18 mouse cellular contexts compared by ENCODE assay signal in genomic region chr13:54326686-54327447, GRCm38 (mm10). TPM values are rescaled to one million over a fixed set of nuclear protein-coding genes. Genes with fewer than 3 reads are reported as not detected.
DNase-seq lines count a peak whose midpoint lies in the region; ATAC-seq and TF ChIP-seq lines count a peak whose summit lies in the region.
"Had no signal": no experiment of that assay in that cellular context is flagged by ENCODE, and none has a peak within 500 bp of the region (broad histone marks: within the 10 kb centered on the region; RNA-seq: fewer than 3 reads in every experiment).

No protein-coding gene starts in this region.

- TF ChIP-seq RAD21 in CH12.LX (IDR thresholded peaks at IDR 0.05; ENCODE audit: low read depth, low read length): no peak; the same call in none of the 2 replicates

- H3K9ac ChIP-seq in hindbrain, embryonic 16.5 days (ENCODE audit: low read depth, low read length): no peak overlapping the region
- no peak overlapping the region for H3K9ac ChIP-seq in CH12.LX (ENCODE audit: insufficient read depth, low read depth)
- no peak overlapping the region for H3K9ac ChIP-seq in hindbrain, embryonic 11.5 days (ENCODE audit: low read depth, low read length)
- no peak overlapping the region for H3K9ac ChIP-seq in midbrain, embryonic 12.5 days (replicated peaks)
- H3K9ac ChIP-seq: embryonic facial prominence, embryonic 15.5 days; liver, embryonic 14.5 days; neural tube, embryonic 12.5 days had no signal

- H3K27ac ChIP-seq in hindbrain, embryonic 10.5 days: peak overlapping the region; percentile 72
- no peak overlapping the region for H3K27ac ChIP-seq in hindbrain, embryonic 16.5 days (ENCODE audit: low read depth, low read length)
- H3K27ac ChIP-seq in CH12.LX (ENCODE audit: insufficient read depth, low read depth): no peak overlapping the region
- H3K27ac ChIP-seq in hindbrain, embryonic 11.5 days (ENCODE audit: low read depth, low read length): peak overlapping the region; percentile 51
- peak overlapping the region; percentile 76 for H3K27ac ChIP-seq in midbrain, embryonic 12.5 days (replicated peaks)
- H3K27ac ChIP-seq: embryonic facial prominence, embryonic 15.5 days; heart, adult 2 months; limb, embryonic 12.5 days; liver, embryonic 14.5 days had no signal

- H3K27me3 ChIP-seq in hindbrain, embryonic 10.5 days (ENCODE audit: insufficient read depth, poor library complexity, severe bottlenecking): no peaks in the 10 kb centered on the region
- no peaks in the 10 kb centered on the region for H3K27me3 ChIP-seq in hindbrain, embryonic 16.5 days (replicated peaks; ENCODE audit: control insufficient read depth, insufficient read depth, low read length)
- H3K27me3 ChIP-seq in CH12.LX (replicated peaks): peaks cover 63% of the 10 kb centered on the region
- H3K27me3 ChIP-seq in hindbrain, embryonic 11.5 days (ENCODE audit: control insufficient read depth, insufficient read depth, low read length): no peaks in the 10 kb centered on the region
- H3K27me3 ChIP-seq in midbrain, embryonic 12.5 days: peaks cover 11% of the 10 kb centered on the region; the same call in 1 of the 2 replicates
- H3K27me3 ChIP-seq: embryonic facial prominence, embryonic 15.5 days; neural tube, embryonic 12.5 days had no signal

- dilution Hi-C loops in CH12.LX (cut with MboI; ENCODE audit: extremely low pct_ligation_motif_present, extremely low pct_unique_long_range_greater_than_20kb, low sequenced_read_pairs): no loop called here

- no peak overlapping the region for H3K4me2 ChIP-seq in hindbrain, embryonic 16.5 days (ENCODE audit: low read length)
- no peak overlapping the region for H3K4me2 ChIP-seq in CH12.LX (ENCODE audit: insufficient read depth, low read depth, poor library complexity, severe bottlenecking)
- H3K4me2 ChIP-seq in hindbrain, embryonic 11.5 days (replicated peaks; ENCODE audit: low read depth, low read length): no peak overlapping the region
- H3K4me2 ChIP-seq in midbrain, embryonic 12.5 days (replicated peaks): no peak overlapping the region
- H3K4me2 ChIP-seq: embryonic facial prominence, embryonic 15.5 days; limb, embryonic 12.5 days had no signal

- ATAC-seq in hindbrain, embryonic 16.5 days: no peak
- ATAC-seq in hindbrain, embryonic 11.5 days (ENCODE audit: low FRiP score): no peak
- ATAC-seq in midbrain, embryonic 12.5 days (ENCODE audit: low FRiP score, low read depth): no peak
- ATAC-seq in inflammation-experienced regulatory T-cells, adult 6 months: no peak

- TF ChIP-seq CTCF in CH12.LX (conservative IDR thresholded peaks at IDR 0.05 in 1 of 2, IDR thresholded peaks at IDR 0.05 in 1 of 2; ENCODE audit: low read depth in 2 of 2, low read length in 2 of 2): peak in 1 of 2 experiments; percentile 59; a peak in 2 of 4 replicates

- 90% methylated on average over 6 of the region's 6 CpGs for WGBS in hindbrain, embryonic 10.5 days
- WGBS in hindbrain, embryonic 16.5 days: 91% methylated on average over 6 of the region's 6 CpGs
- 92% methylated on average over 6 of the region's 6 CpGs for WGBS in hindbrain, embryonic 11.5 days
- 87% methylated on average over 6 of the region's 6 CpGs for WGBS in midbrain, embryonic 12.5 days

- TF ChIP-seq EP300 in CH12.LX (IDR thresholded peaks at IDR 0.05; ENCODE audit: low read length): no peak

- H3K4me1 ChIP-seq in hindbrain, embryonic 10.5 days (replicated peaks): peaks cover 91% of the 10 kb centered on the region
- peaks cover 27% of the 10 kb centered on the region for H3K4me1 ChIP-seq in hindbrain, embryonic 16.5 days (ENCODE audit: control insufficient read depth, insufficient read depth, low read depth, low read length)
- peaks cover 2 to 22% of the 10 kb centered on the region in 2 experiments; a peak in 3 of 4 replicates for H3K4me1 ChIP-seq in CH12.LX (ENCODE audit: control insufficient read depth in 1 of 2, insufficient read depth in 2 of 2)
- peaks cover 16% of the 10 kb centered on the region for H3K4me1 ChIP-seq in hindbrain, embryonic 11.5 days (replicated peaks; ENCODE audit: control insufficient read depth, insufficient read depth, low read length)
- H3K4me1 ChIP-seq in midbrain, embryonic 12.5 days: peaks cover 83% of the 10 kb centered on the region

- H3K79me2 ChIP-seq in CH12.LX (replicated peaks; ENCODE audit: control insufficient read depth, extremely low read depth, insufficient read depth, poor library complexity, severe bottlenecking): no peaks in the 10 kb centered on the region

- H3K36me3 ChIP-seq in hindbrain, embryonic 10.5 days: no peaks in the 10 kb centered on the region
- H3K36me3 ChIP-seq in hindbrain, embryonic 16.5 days (ENCODE audit: control insufficient read depth, insufficient read depth, low read length): no peaks in the 10 kb centered on the region
- no peaks in the 10 kb centered on the region for H3K36me3 ChIP-seq in CH12.LX (replicated peaks in 1 of 2; ENCODE audit: control insufficient read depth in 1 of 2, insufficient read depth in 1 of 2, low read length in 1 of 2)
- no peaks in the 10 kb centered on the region for H3K36me3 ChIP-seq in hindbrain, embryonic 11.5 days (ENCODE audit: control insufficient read depth, insufficient read depth, low read length)
- H3K36me3 ChIP-seq in midbrain, embryonic 12.5 days: no peaks in the 10 kb centered on the region
- H3K36me3 ChIP-seq: embryonic facial prominence, embryonic 15.5 days; limb, embryonic 12.5 days; neural tube, embryonic 12.5 days had no signal

- TF ChIP-seq POLR2A in CH12.LX (IDR thresholded peaks at IDR 0.05; ENCODE audit: low read depth, low read length): no peak

- in situ Hi-C loops in CH12.LX (cut with MboI; ENCODE audit: low pct_ligation_motif_present, low pct_unique_long_range_greater_than_20kb, low sequenced_read_pairs): no loop called here

- no peak for DNase-seq in hindbrain, embryonic 10.5 days (ENCODE audit: low spot score)
- no peak for DNase-seq in CH12.LX (ENCODE audit: extremely low read depth)
- DNase-seq in hindbrain, embryonic 11.5 days (ENCODE audit: low spot score): no peak
- no peak for DNase-seq in right cerebral cortex, postnatal 36 days (ENCODE audit: low spot score in 2 of 2)
- no peak for DNase-seq in adipocyte (ENCODE audit: low spot score)
- DNase-seq: adrenal gland, adult 2 months; heart, adult 2 months; heart, postnatal 10 days; lung, postnatal 36 days; right cerebral cortex, postnatal 25 days; thymus, postnatal 14 days had no signal

- no peaks in the 10 kb centered on the region for H3K9me3 ChIP-seq in hindbrain, embryonic 10.5 days
- no peaks in the 10 kb centered on the region for H3K9me3 ChIP-seq in hindbrain, embryonic 16.5 days (ENCODE audit: control insufficient read depth, low read length)
- H3K9me3 ChIP-seq in CH12.LX (replicated peaks; ENCODE audit: low read length): no peaks in the 10 kb centered on the region
- no peaks in the 10 kb centered on the region for H3K9me3 ChIP-seq in hindbrain, embryonic 11.5 days (ENCODE audit: control insufficient read depth, low read length)
- H3K9me3 ChIP-seq in midbrain, embryonic 12.5 days: no peaks in the 10 kb centered on the region
- H3K9me3 ChIP-seq: embryonic facial prominence, embryonic 15.5 days; limb, embryonic 12.5 days; neural tube, embryonic 12.5 days had no signal

- H3K4me3 ChIP-seq in hindbrain, embryonic 10.5 days: no peak overlapping the region
- H3K4me3 ChIP-seq in hindbrain, embryonic 16.5 days (ENCODE audit: low read length): no peak overlapping the region
- no peak overlapping the region for H3K4me3 ChIP-seq in CH12.LX (replicated peaks in 1 of 3; ENCODE audit: low read depth in 2 of 3, low read length in 2 of 3, poor library complexity in 1 of 3)
- H3K4me3 ChIP-seq in hindbrain, embryonic 11.5 days (ENCODE audit: low read depth, low read length): no peak overlapping the region
- no peak overlapping the region for H3K4me3 ChIP-seq in midbrain, embryonic 12.5 days
- H3K4me3 ChIP-seq: embryonic facial prominence, embryonic 15.5 days; heart, adult 2 months; limb, embryonic 12.5 days; neural tube, embryonic 12.5 days had no signal

TF ChIP-seq in CH12.LX, 34 proteins besides CTCF, POLR2A, EP300 and RAD21:
- TF ChIP-seq JUN (IDR thresholded peaks at IDR 0.05; ENCODE audit: insufficient read depth, low read depth, low read length) (no peak), SMC3 (IDR thresholded peaks at IDR 0.05; ENCODE audit: low read depth, low read length) (peak; percentile 28)

RNA-seq across cellular contexts. Expression of gene Cplx2, which starts 44.3 kb away (rescaled TPM):
- 6.7 and 10.2 TPM in 2 replicates for polyA plus RNA-seq in hindbrain, embryonic 10.5 days (2016; fragmentation: Nextera tagmentation; extraction: Ambion mirVana)
- polyA plus RNA-seq in hindbrain, embryonic 16.5 days (2015; fragmentation: Nextera tagmentation; extraction: Ambion mirVana): 36.6 and 41.9 TPM in 2 replicates
- 0.04 and 0.21 TPM in 2 replicates for total RNA-seq in CH12.LX (2012; rRNA removed)
- 0.04 and 0.05 TPM in 2 replicates for total RNA-seq in CH12.LX (2014; rRNA removed)
- polyA plus RNA-seq in CH12.LX (2012; ENCODE audit: insufficient read length, low read depth): 0.11 and 0.19 TPM in 2 replicates
- polyA plus RNA-seq in hindbrain, embryonic 11.5 days (2014; fragmentation: Nextera tagmentation; extraction: Ambion mirVana): 12.7 and 13.0 TPM in 2 replicates
- polyA plus RNA-seq in midbrain, embryonic 12.5 days (2016; fragmentation: Nextera tagmentation; extraction: Ambion mirVana): 22.0 and 22.6 TPM in 2 replicates
- polyA plus RNA-seq in inflammation-experienced regulatory T-cells, adult 6 months (2017; shearing (Covaris generic)): not detected

Comparison
In these comparisons a context has a peak if more than half of its experiments do, and no peak if none do; other contexts are left out.
1. H3K27ac ChIP-seq: peak in hindbrain, embryonic 10.5 days (single experiment), hindbrain, embryonic 11.5 days (single experiment) and midbrain, embryonic 12.5 days (single experiment); none in hindbrain, embryonic 16.5 days (single experiment) and CH12.LX (single experiment).